Mouse (Mus musculus) embryonic facial prominence, embryonic 11.5 days (tissue): ENCODE measurements around the gene Serpina11. TPM values are rescaled to one million over a fixed set of nuclear protein-coding genes. Genes with fewer than 3 reads are reported as not detected.

Source experiments
- ATAC-seq: fragments of 200-750 bp; cut with Nextera tagmentation; replicated peaks from 2 replicates; pipeline ENCODE4 v1.8.0; 2017; ENCODE audit warnings: low read depth; ENCODE audit not compliant: insufficient number of reproducible peaks, low FRiP score, low TSS enrichment
- DNase-seq: peaks from one replicate; pipeline ENCODE4 v3.0.0-alpha.2; 2015; ENCODE audit warnings: low spot score
- H3K27ac ChIP-seq: fragments of 300-500 bp; sonication (generic); replicated peaks from 2 replicates; pipeline ENCODE4 v1.5.1; 2014; ENCODE audit warnings: mild to moderate bottlenecking, low read depth, low read length, control low read depth
- H3K27me3 ChIP-seq: fragments of 300-500 bp; sonication (generic); 2 replicates; pipeline ENCODE4 v1.6.1; 2014; ENCODE audit warnings: mild to moderate bottlenecking, low read length, moderate library complexity, mixed read lengths; ENCODE audit not compliant: control insufficient read depth, insufficient read depth
- H3K36me3 ChIP-seq: fragments of 300-500 bp; sonication (generic); replicated peaks from 2 replicates; pipeline ENCODE4 v1.6.1; 2014; ENCODE audit warnings: low read depth, mild to moderate bottlenecking, low read length, moderate library complexity, mixed read lengths; ENCODE audit not compliant: control insufficient read depth, insufficient read depth
- H3K4me1 ChIP-seq: fragments of 300-500 bp; sonication (generic); 2 replicates; pipeline ENCODE4 v1.6.1; 2014; ENCODE audit warnings: low read length, mixed read lengths; ENCODE audit not compliant: control insufficient read depth, insufficient read depth
- H3K4me2 ChIP-seq: fragments of 300-500 bp; sonication (generic); 2 replicates; pipeline ENCODE4 v1.6.1; 2014; ENCODE audit warnings: low read depth, mild to moderate bottlenecking, control low read depth, low read length, moderate library complexity
- H3K4me3 ChIP-seq: fragments of 300-500 bp; sonication (generic); 2 replicates; pipeline ENCODE4 v1.5.1; 2014; ENCODE audit warnings: low read depth, low read length, control low read depth
- H3K9ac ChIP-seq: fragments of 300-500 bp; sonication (generic); replicated peaks from 2 replicates; pipeline ENCODE4 v1.6.1; 2014; ENCODE audit warnings: mild to moderate bottlenecking, control low read depth, low read length
- H3K9me3 ChIP-seq: fragments of 300-500 bp; sonication (generic); replicated peaks from 2 replicates; pipeline ENCODE4 v1.6.1; 2016; ENCODE audit warnings: mild to moderate bottlenecking, low read length, inconsistent platforms, mixed read lengths; ENCODE audit not compliant: control insufficient read depth
- WGBS: fragments of 180-500 bp; shearing (Covaris S2); extraction: QIAGEN DNeasy Blood & Tissue Kit; methylation state at CpG from one replicate; pipeline ENCODE4 v1.1.7; 2014; 5-methylcytosine and 5-hydroxymethylcytosine counted together
- polyA plus RNA-seq: library from polyadenylated mRNA; unstranded; fragments of >200 nt; fragmentation: Nextera tagmentation; extraction: Ambion mirVana; gene quantifications from 2 replicates; pipeline ENCODE4 v1.2.1, GENCODE M21; 2014

Gene Serpina11
- polyA plus RNA-seq, 1 experiment from 2014 or later: not detected

- 77% methylated on average over 4 of the region's 4 CpGs for WGBS
- Histone ChIP-seq H3K27ac (no peak overlapping the region), H3K9me3 (no peaks in the 10 kb centered on the region), H3K9ac (no peak overlapping the region), H3K4me1 (no peaks in the 10 kb centered on the region), H3K27me3 (no peaks in the 10 kb centered on the region), H3K4me2 (no peak overlapping the region), H3K36me3 (no peaks in the 10 kb centered on the region), H3K4me3 (no peak overlapping the region)
- DNase-seq (no peak), ATAC-seq (no peak)
Measured at GRCm38 (mm10) chr12:103946243-103946642, 43.5 kb downstream of the Serpina11 start.

Other genes starting within 250 kb of the Serpina11 start
- not detected in 2 replicates for gene Serpina1d, start 216.4 kb downstream of the Serpina11 start, polyA plus RNA-seq
- 0.46 TPM in 1 of 2 replicates, not detected in the other for gene Serpina1b, start 159.6 kb downstream of the Serpina11 start, polyA plus RNA-seq
- not detected in 2 replicates for gene Serpina1a, start 126.4 kb downstream of the Serpina11 start, polyA plus RNA-seq
- 0.31 TPM in 1 of 2 replicates, not detected in the other for gene Serpina1c, start 85.1 kb downstream of the Serpina11 start, polyA plus RNA-seq
- gene Serpina1e, start 31.0 kb downstream of the Serpina11 start, polyA plus RNA-seq: not detected in 2 replicates
- not detected in 2 replicates for gene Serpina9, start 23.8 kb upstream of the Serpina11 start, polyA plus RNA-seq
- not detected in 2 replicates for gene Serpina12, start 54.5 kb upstream of the Serpina11 start, polyA plus RNA-seq
- gene Serpina5, start 111.2 kb upstream of the Serpina11 start, polyA plus RNA-seq: not detected in 2 replicates
- not detected in 2 replicates for gene Serpina3a, start 122.8 kb upstream of the Serpina11 start, polyA plus RNA-seq
- not detected in 2 replicates for gene Serpina3b, start 138.0 kb upstream of the Serpina11 start, polyA plus RNA-seq
- not detected in 2 replicates for gene Serpina3c, start 163.9 kb upstream of the Serpina11 start, polyA plus RNA-seq
- gene Serpina3f, start 224.6 kb upstream of the Serpina11 start, polyA plus RNA-seq: 0.13 TPM in 1 of 2 replicates, not detected in the other
- gene Serpina3g, start 246.3 kb upstream of the Serpina11 start, polyA plus RNA-seq: 0.35 and 0.43 TPM in 2 replicates